ENCODE assay signal across 14 mouse cellular contexts in the genomic region with DNA sequence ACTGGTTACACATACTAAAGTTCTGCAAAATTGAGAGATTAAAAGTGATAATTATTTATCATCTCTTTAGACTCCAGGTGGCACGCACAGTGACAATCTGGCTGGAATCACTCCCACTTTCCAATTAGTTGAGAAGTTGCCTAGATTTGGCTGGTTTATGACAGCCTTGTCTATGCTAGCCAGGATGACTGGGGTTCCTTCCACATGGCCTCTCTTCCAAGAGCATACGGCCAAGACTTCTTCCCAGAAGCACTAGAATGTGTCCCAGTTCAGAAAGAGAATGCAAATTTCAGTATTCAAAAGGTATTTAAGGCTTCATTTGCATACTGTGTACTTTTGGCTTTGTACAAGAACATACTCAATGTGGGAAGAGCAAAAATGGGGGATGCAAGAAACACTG.
DNase-seq lines count a peak whose midpoint lies in the region; ATAC-seq and TF ChIP-seq lines count a peak whose summit lies in the region.
"Had no signal": no experiment of that assay in that cellular context is flagged by ENCODE, and none has a peak within 500 bp of the region (broad histone marks: within the 10 kb centered on the region; RNA-seq: fewer than 3 reads in every experiment).

No protein-coding gene starts in this region.

- no peak overlapping the region for H3K9ac ChIP-seq in hindbrain, postnatal 0 days (replicated peaks; ENCODE audit: low read length)
- no peak overlapping the region for H3K9ac ChIP-seq in hindbrain, embryonic 14.5 days
- H3K9ac ChIP-seq in forebrain, embryonic 16.5 days (replicated peaks; ENCODE audit: low read depth, low read length): no peak overlapping the region
- H3K9ac ChIP-seq in lung, postnatal 0 days (replicated peaks; ENCODE audit: low read depth): no peak overlapping the region
- H3K9ac ChIP-seq: kidney, embryonic 15.5 days; limb, embryonic 12.5 days had no signal

- no peak overlapping the region for H3K27ac ChIP-seq in hindbrain, postnatal 0 days
- H3K27ac ChIP-seq in hindbrain, embryonic 14.5 days: no peak overlapping the region
- H3K27ac ChIP-seq in forebrain, embryonic 16.5 days (ENCODE audit: low read length): no peak overlapping the region
- H3K27ac ChIP-seq in lung, postnatal 0 days (ENCODE audit: low read length): no peak overlapping the region
- H3K27ac ChIP-seq: kidney, embryonic 15.5 days; limb, embryonic 12.5 days had no signal

- H3K4me3 ChIP-seq in hindbrain, postnatal 0 days (ENCODE audit: low read length): no peak overlapping the region
- no peak overlapping the region for H3K4me3 ChIP-seq in hindbrain, embryonic 14.5 days (replicated peaks; ENCODE audit: low read length)
- H3K4me3 ChIP-seq in forebrain, embryonic 16.5 days (replicated peaks; ENCODE audit: low read length): no peak overlapping the region
- no peak overlapping the region for H3K4me3 ChIP-seq in lung, postnatal 0 days (ENCODE audit: low read depth, low read length)
- H3K4me3 ChIP-seq: kidney, embryonic 15.5 days; limb, embryonic 12.5 days had no signal

- no peak overlapping the region for H3K4me2 ChIP-seq in hindbrain, postnatal 0 days (ENCODE audit: low read depth, low read length)
- no peak overlapping the region for H3K4me2 ChIP-seq in hindbrain, embryonic 14.5 days (replicated peaks)
- no peak overlapping the region for H3K4me2 ChIP-seq in forebrain, embryonic 16.5 days (ENCODE audit: low read length)
- no peak overlapping the region for H3K4me2 ChIP-seq in lung, postnatal 0 days (replicated peaks; ENCODE audit: low read depth, low read length)
- H3K4me2 ChIP-seq: kidney, embryonic 15.5 days; limb, embryonic 12.5 days had no signal

- H3K27me3 ChIP-seq in hindbrain, postnatal 0 days (ENCODE audit: insufficient read depth, low read length): no peaks in the 10 kb centered on the region
- H3K27me3 ChIP-seq in hindbrain, embryonic 14.5 days (ENCODE audit: control insufficient read depth, insufficient read depth, low read length): no peaks in the 10 kb centered on the region
- H3K27me3 ChIP-seq in forebrain, embryonic 16.5 days (replicated peaks; ENCODE audit: control insufficient read depth, insufficient read depth, low read length): no peaks in the 10 kb centered on the region
- H3K27me3 ChIP-seq in lung, postnatal 0 days (replicated peaks; ENCODE audit: insufficient read depth, low read length): no peaks in the 10 kb centered on the region
- H3K27me3 ChIP-seq: kidney, embryonic 15.5 days; limb, embryonic 12.5 days had no signal

- no peak for TF ChIP-seq CTCF in hindbrain, postnatal 0 days (IDR thresholded peaks at IDR 0.05; ENCODE audit: low read depth)
- no peak for TF ChIP-seq CTCF in lung, postnatal 0 days (IDR thresholded peaks at IDR 0.05)

- TF ChIP-seq EP300 in lung, postnatal 0 days (IDR thresholded peaks at IDR 0.05): no peak

- WGBS in hindbrain, postnatal 0 days: 63% methylated on average over 2 of the region's 2 CpGs
- WGBS in hindbrain, embryonic 14.5 days: 81% methylated on average over 2 of the region's 2 CpGs
- 50% methylated on average over 2 of the region's 2 CpGs for WGBS in forebrain, embryonic 16.5 days
- 67% methylated on average over 2 of the region's 2 CpGs for WGBS in lung, postnatal 0 days

- H3K4me1 ChIP-seq in hindbrain, postnatal 0 days (ENCODE audit: insufficient read depth, low read length): no peaks in the 10 kb centered on the region
- no peaks in the 10 kb centered on the region for H3K4me1 ChIP-seq in hindbrain, embryonic 14.5 days (replicated peaks; ENCODE audit: control insufficient read depth, insufficient read depth, low read length)
- H3K4me1 ChIP-seq in forebrain, embryonic 16.5 days (replicated peaks; ENCODE audit: control insufficient read depth, insufficient read depth, low read length): no peaks in the 10 kb centered on the region
- H3K4me1 ChIP-seq in lung, postnatal 0 days (ENCODE audit: insufficient read depth, low read depth, low read length): no peaks in the 10 kb centered on the region
- H3K4me1 ChIP-seq: kidney, embryonic 15.5 days; limb, embryonic 12.5 days had no signal

- DNase-seq in hindbrain, postnatal 0 days (ENCODE audit: low spot score): peak; percentile 62
- DNase-seq in hindbrain, embryonic 14.5 days (ENCODE audit: low spot score): no peak
- DNase-seq in layer of hippocampus, postnatal 36 days: peak; percentile 62 to 63
- no peak for DNase-seq in kidney, adult 11 months
- DNase-seq in lung, postnatal 0 days (ENCODE audit: low spot score): no peak
- no peak for DNase-seq in lung, postnatal 25 days (ENCODE audit: low spot score)
- DNase-seq: heart, postnatal 10 days; lung, adult 18-20 months; midbrain, embryonic 14.5 days; thymus, adult 18-20 months had no signal

- peak; percentile 59; the same call in 1 of the 2 replicates for ATAC-seq in hindbrain, postnatal 0 days
- no peak for ATAC-seq in hindbrain, embryonic 14.5 days (ENCODE audit: low FRiP score)
- peak; percentile 95 for ATAC-seq in forebrain, embryonic 16.5 days
- no peak for ATAC-seq in inflammation-experienced regulatory T-cells, adult 6 months
- ATAC-seq in lung, postnatal 0 days: no peak

- no peaks in the 10 kb centered on the region for H3K9me3 ChIP-seq in hindbrain, postnatal 0 days (ENCODE audit: low read length)
- H3K9me3 ChIP-seq in hindbrain, embryonic 14.5 days (ENCODE audit: control insufficient read depth, low read length): no peaks in the 10 kb centered on the region
- no peaks in the 10 kb centered on the region for H3K9me3 ChIP-seq in forebrain, embryonic 16.5 days (ENCODE audit: control insufficient read depth, low read length)
- H3K9me3 ChIP-seq in lung, postnatal 0 days (ENCODE audit: low read length): no peaks in the 10 kb centered on the region
- H3K9me3 ChIP-seq: kidney, embryonic 15.5 days; limb, embryonic 12.5 days had no signal

- H3K36me3 ChIP-seq in hindbrain, postnatal 0 days (ENCODE audit: insufficient read depth, low read length): no peaks in the 10 kb centered on the region
- no peaks in the 10 kb centered on the region for H3K36me3 ChIP-seq in hindbrain, embryonic 14.5 days (replicated peaks; ENCODE audit: control insufficient read depth, insufficient read depth)
- no peaks in the 10 kb centered on the region for H3K36me3 ChIP-seq in forebrain, embryonic 16.5 days (ENCODE audit: control insufficient read depth, insufficient read depth)
- no peaks in the 10 kb centered on the region for H3K36me3 ChIP-seq in lung, postnatal 0 days (ENCODE audit: insufficient read depth, low read length)
- H3K36me3 ChIP-seq: kidney, embryonic 15.5 days; limb, embryonic 12.5 days had no signal

Comparison
In these comparisons a context has a peak if more than half of its experiments do, and no peak if none do; other contexts are left out.
1. ATAC-seq: peak in hindbrain, postnatal 0 days (single experiment) and forebrain, embryonic 16.5 days (single experiment); none in hindbrain, embryonic 14.5 days (single experiment), inflammation-experienced regulatory T-cells, adult 6 months (single experiment) and lung, postnatal 0 days (single experiment).
2. DNase-seq: peak in hindbrain, postnatal 0 days (single experiment) and layer of hippocampus, postnatal 36 days (2 of 2); none in hindbrain, embryonic 14.5 days (single experiment), kidney, adult 11 months (single experiment), lung, postnatal 0 days (single experiment) and lung, postnatal 25 days (single experiment).